Comparison of ENCODE assay signal across 8 mouse cellular contexts in genomic region chrX:101993841-101994571, GRCm38 (mm10).
DNase-seq lines count a peak whose midpoint lies in the region; ATAC-seq and TF ChIP-seq lines count a peak whose summit lies in the region.

No protein-coding gene starts in this region.

- ATAC-seq in embryonic facial prominence, embryonic 14.5 days (ENCODE audit: low read depth): peak; percentile 79; the same call in 1 of the 2 replicates
- ATAC-seq in heart, embryonic 12.5 days (ENCODE audit: insufficient number of reproducible peaks, low FRiP score): peak; percentile 51; the same call in 1 of the 2 replicates
- peak; percentile 93 for ATAC-seq in lung, postnatal 0 days
- ATAC-seq in CD4-positive, CD25-positive, alpha-beta regulatory T cell, adult 4 months: no peak

- H3K9ac ChIP-seq in embryonic facial prominence, embryonic 14.5 days (ENCODE audit: low read depth, low read length): no peak overlapping the region
- no peak overlapping the region for H3K9ac ChIP-seq in heart, embryonic 12.5 days
- H3K9ac ChIP-seq in lung, postnatal 0 days (replicated peaks; ENCODE audit: low read depth): no peak overlapping the region

- H3K27ac ChIP-seq in gastrocnemius, adult 2 months: peak overlapping the region; percentile 46; the same call in 1 of the 2 replicates
- peak overlapping the region; percentile 68 for H3K27ac ChIP-seq in embryonic facial prominence, embryonic 14.5 days (replicated peaks; ENCODE audit: low read depth, low read length)
- peak overlapping the region; percentile 84 for H3K27ac ChIP-seq in heart, embryonic 12.5 days (ENCODE audit: poor library complexity, severe bottlenecking)
- peak overlapping the region; percentile 66 for H3K27ac ChIP-seq in lung, postnatal 0 days (ENCODE audit: low read length)

- no peaks in the 10 kb centered on the region for H3K36me3 ChIP-seq in embryonic facial prominence, embryonic 14.5 days (ENCODE audit: control insufficient read depth, insufficient read depth, low read length)
- no peaks in the 10 kb centered on the region for H3K36me3 ChIP-seq in heart, embryonic 12.5 days
- no peaks in the 10 kb centered on the region for H3K36me3 ChIP-seq in lung, postnatal 0 days (ENCODE audit: insufficient read depth, low read length)

- H3K9me3 ChIP-seq in embryonic facial prominence, embryonic 14.5 days (ENCODE audit: control insufficient read depth, low read length): no peaks in the 10 kb centered on the region
- H3K9me3 ChIP-seq in heart, embryonic 12.5 days (replicated peaks): no peaks in the 10 kb centered on the region
- no peaks in the 10 kb centered on the region for H3K9me3 ChIP-seq in lung, postnatal 0 days (ENCODE audit: low read length)

- TF ChIP-seq CTCF in gastrocnemius, adult 2 months (IDR thresholded peaks at IDR 0.05): no peak
- TF ChIP-seq CTCF in lung, postnatal 0 days (IDR thresholded peaks at IDR 0.05): no peak

- DNase-seq in gastrocnemius, adult 2 months: peak; percentile 48
- no peak for DNase-seq in gastrocnemius, adult 8-10 months (ENCODE audit: low spot score in 2 of 2)
- DNase-seq in embryonic facial prominence, embryonic 14.5 days (ENCODE audit: low spot score): peak; percentile 85
- peak; percentile 38 to 44 for DNase-seq in kidney, postnatal 25 days
- DNase-seq in lung, postnatal 0 days (ENCODE audit: low spot score): peak; percentile 80
- DNase-seq in right cerebral cortex, postnatal 25 days: peak; percentile 62

- no peak overlapping the region for H3K4me3 ChIP-seq in gastrocnemius, adult 2 months
- H3K4me3 ChIP-seq in embryonic facial prominence, embryonic 14.5 days (ENCODE audit: low read depth, low read length): no peak overlapping the region
- no peak overlapping the region for H3K4me3 ChIP-seq in heart, embryonic 12.5 days
- H3K4me3 ChIP-seq in lung, postnatal 0 days (ENCODE audit: low read depth, low read length): no peak overlapping the region

- H3K4me1 ChIP-seq in embryonic facial prominence, embryonic 14.5 days (ENCODE audit: control insufficient read depth, insufficient read depth, low read length): no peaks in the 10 kb centered on the region; the same call in 1 of the 2 replicates
- peaks cover 10% of the 10 kb centered on the region; the same call in 1 of the 2 replicates for H3K4me1 ChIP-seq in heart, embryonic 12.5 days (replicated peaks)
- H3K4me1 ChIP-seq in lung, postnatal 0 days (ENCODE audit: insufficient read depth, low read depth, low read length): no peaks in the 10 kb centered on the region

- intact Hi-C loops in gastrocnemius, adult 2 months (cut with DNase I): no loop called here

- peaks cover 16% of the 10 kb centered on the region; the same call in 1 of the 2 replicates for H3K27me3 ChIP-seq in embryonic facial prominence, embryonic 14.5 days (replicated peaks; ENCODE audit: control insufficient read depth, insufficient read depth, low read length)
- H3K27me3 ChIP-seq in heart, embryonic 12.5 days (replicated peaks): peaks cover 5% of the 10 kb centered on the region; the same call in 1 of the 2 replicates
- no peaks in the 10 kb centered on the region for H3K27me3 ChIP-seq in lung, postnatal 0 days (replicated peaks; ENCODE audit: insufficient read depth, low read length)

- H3K4me2 ChIP-seq in embryonic facial prominence, embryonic 14.5 days (ENCODE audit: low read depth, low read length): no peak overlapping the region
- H3K4me2 ChIP-seq in heart, embryonic 12.5 days: no peak overlapping the region; the same call in 1 of the 2 replicates
- H3K4me2 ChIP-seq in lung, postnatal 0 days (replicated peaks; ENCODE audit: low read depth, low read length): no peak overlapping the region

- peak; percentile 58 for TF ChIP-seq EP300 in lung, postnatal 0 days (IDR thresholded peaks at IDR 0.05)

- WGBS in embryonic facial prominence, embryonic 14.5 days: 27% methylated on average over 11 of the region's 12 CpGs
- 35% methylated on average over 12 of the region's 12 CpGs for WGBS in heart, embryonic 12.5 days
- WGBS in lung, postnatal 0 days: 17% methylated on average over 11 of the region's 12 CpGs

Comparison
In these comparisons a context has a peak if more than half of its experiments do, and no peak if none do; other contexts are left out.
1. DNase-seq: peak in gastrocnemius, adult 2 months (single experiment), embryonic facial prominence, embryonic 14.5 days (single experiment), kidney, postnatal 25 days (2 of 2), lung, postnatal 0 days (single experiment) and right cerebral cortex, postnatal 25 days (single experiment); none in gastrocnemius, adult 8-10 months (0 of 2).
2. Peak in every context shown above with its lines, with median percentiles within 50 percentile points of each other: H3K27ac ChIP-seq.